Mouse (Mus musculus) bone marrow macrophage, adult 2 months (primary cell): ENCODE results near the gene Slc6a6.

Experiments used
- CTCF ChIP-seq: IDR thresholded peaks from 2 replicates; pipeline ENCODE4 v1.5.1; 2012; ENCODE audit warnings: low read depth, mild to moderate bottlenecking, low read length, moderate library complexity
- POLR2A ChIP-seq: IDR thresholded peaks from 2 replicates; pipeline ENCODE4 v1.6.1; 2012; ENCODE audit warnings: mild to moderate bottlenecking, low read depth, low read length, borderline replicate concordance

GRCm38 (mm10) chr6:91804177-91804576, 120.3 kb downstream of the Slc6a6 start:
- TF ChIP-seq CTCF, result no peak
- TF ChIP-seq POLR2A, result no peak
